ENCODE assay signal across 26 mouse cellular contexts in genomic region chr14:7962626-7963025, GRCm38 (mm10). TPM values are rescaled to one million over a fixed set of nuclear protein-coding genes. Genes with fewer than 3 reads are reported as not detected.
DNase-seq lines count a peak whose midpoint lies in the region; ATAC-seq and TF ChIP-seq lines count a peak whose summit lies in the region.
"Had no signal": no experiment of that assay in that cellular context is flagged by ENCODE, and none has a peak within 500 bp of the region (broad histone marks: within the 10 kb centered on the region; RNA-seq: fewer than 3 reads in every experiment).

No protein-coding gene starts in this region.

- DNase-seq in fat pad, adult 2 months (ENCODE audit: extremely low read depth, low read depth, low spot score): peak; percentile 43
- DNase-seq in gonadal fat pad, adult 2 months (ENCODE audit: low read depth): peak; percentile 52
- no peak for DNase-seq in heart, postnatal 25 days (ENCODE audit: low spot score)
- DNase-seq: adrenal gland, adult 2 months; adrenal gland, postnatal 10 days; adrenal gland, postnatal 36 days; cerebellum, adult 11 months; cerebellum, adult 18-20 months; cerebellum, adult 8-10 months; cerebellum, adult 9-11 months; cerebellum, postnatal 14 days; cerebellum, postnatal 36 days; embryo, embryonic 11 days; forebrain, postnatal 0 days had no signal

- intact Hi-C loops in heart, postnatal 25 days (cut with DNase I): loop anchor here (5.0 kb wide), 1 partner anchor 295 kb away; the partner anchor contains the start of gene Acox2

- H3K27ac ChIP-seq in intestine, embryonic 16.5 days (ENCODE audit: low read length): 0 out of 2 replicates have a peak overlapping the region, but pooled peaks have one; percentile 11
- no peak overlapping the region for H3K27ac ChIP-seq in intestine, postnatal 0 days (ENCODE audit: low read depth, low read length)
- H3K27ac ChIP-seq: embryonic facial prominence, embryonic 13.5 days; embryonic facial prominence, embryonic 15.5 days; forebrain, embryonic 13.5 days; forebrain, embryonic 15.5 days had no signal

- 87% methylated on average over 2 of the region's 2 CpGs for WGBS in intestine, embryonic 16.5 days
- WGBS in intestine, postnatal 0 days: 89% methylated on average over 2 of the region's 2 CpGs

- no peak for TF ChIP-seq CTCF in intestine, postnatal 0 days (IDR thresholded peaks at IDR 0.05; ENCODE audit: low read depth)

- no peak for ATAC-seq in intestine, embryonic 16.5 days
- no peak for ATAC-seq in intestine, postnatal 0 days
- ATAC-seq: forebrain, embryonic 13.5 days; forebrain, embryonic 15.5 days; forebrain, postnatal 0 days had no signal

- H3K36me3 ChIP-seq in intestine, embryonic 16.5 days (ENCODE audit: control insufficient read depth, insufficient read depth, low read length): no peaks in the 10 kb centered on the region
- H3K36me3 ChIP-seq in intestine, postnatal 0 days (ENCODE audit: control insufficient read depth, insufficient read depth): no peaks in the 10 kb centered on the region
- H3K36me3 ChIP-seq: embryonic facial prominence, embryonic 13.5 days; embryonic facial prominence, embryonic 15.5 days; forebrain, embryonic 15.5 days had no signal

- no peak overlapping the region for H3K9ac ChIP-seq in intestine, embryonic 16.5 days (ENCODE audit: low read depth, low read length)
- no peak overlapping the region for H3K9ac ChIP-seq in intestine, postnatal 0 days (ENCODE audit: low read depth, low read length)
- H3K9ac ChIP-seq: embryonic facial prominence, embryonic 13.5 days; embryonic facial prominence, embryonic 15.5 days; forebrain, embryonic 13.5 days; forebrain, embryonic 15.5 days; forebrain, postnatal 0 days had no signal

- H3K4me2 ChIP-seq in intestine, embryonic 16.5 days (ENCODE audit: low read depth, low read length): no peak overlapping the region
- H3K4me2 ChIP-seq in intestine, postnatal 0 days (replicated peaks; ENCODE audit: low read depth): no peak overlapping the region
- H3K4me2 ChIP-seq: embryonic facial prominence, embryonic 13.5 days; embryonic facial prominence, embryonic 15.5 days; forebrain, embryonic 13.5 days; forebrain, embryonic 15.5 days had no signal

- no peak overlapping the region for H3K4me3 ChIP-seq in intestine, embryonic 16.5 days (ENCODE audit: low read length)
- H3K4me3 ChIP-seq in intestine, postnatal 0 days (ENCODE audit: low read depth, low read length): no peak overlapping the region
- H3K4me3 ChIP-seq: embryonic facial prominence, embryonic 13.5 days; embryonic facial prominence, embryonic 15.5 days; erythroblast, embryonic 14.5 days; forebrain, embryonic 13.5 days; forebrain, embryonic 15.5 days had no signal

- no peaks in the 10 kb centered on the region for H3K9me3 ChIP-seq in intestine, embryonic 16.5 days (ENCODE audit: control insufficient read depth, low read length)
- H3K9me3 ChIP-seq in intestine, postnatal 0 days (ENCODE audit: control insufficient read depth): no peaks in the 10 kb centered on the region
- H3K9me3 ChIP-seq: embryonic facial prominence, embryonic 13.5 days; embryonic facial prominence, embryonic 15.5 days; forebrain, embryonic 13.5 days; forebrain, embryonic 15.5 days had no signal

- no peaks in the 10 kb centered on the region for H3K27me3 ChIP-seq in intestine, embryonic 16.5 days (replicated peaks; ENCODE audit: control insufficient read depth, insufficient read depth, low read length)
- H3K27me3 ChIP-seq in intestine, postnatal 0 days (replicated peaks; ENCODE audit: control insufficient read depth, insufficient read depth, low read length): no peaks in the 10 kb centered on the region
- H3K27me3 ChIP-seq: embryonic facial prominence, embryonic 13.5 days; embryonic facial prominence, embryonic 15.5 days; forebrain, embryonic 15.5 days had no signal

- peaks cover 15% of the 10 kb centered on the region; the same call in 1 of the 2 replicates for H3K4me1 ChIP-seq in intestine, embryonic 16.5 days (ENCODE audit: control insufficient read depth, insufficient read depth, low read length)
- no peaks in the 10 kb centered on the region for H3K4me1 ChIP-seq in intestine, postnatal 0 days (replicated peaks; ENCODE audit: control insufficient read depth, insufficient read depth, low read length)
- H3K4me1 ChIP-seq: embryonic facial prominence, embryonic 13.5 days; forebrain, embryonic 15.5 days had no signal

RNA-seq across cellular contexts. Expression of gene Gm45521, which starts 5.5 kb away (rescaled TPM):
- not detected in 2 replicates for polyA plus RNA-seq in intestine, embryonic 16.5 days (2015; fragmentation: Nextera tagmentation; extraction: Ambion mirVana)
- polyA plus RNA-seq in intestine, postnatal 0 days (2015; fragmentation: Nextera tagmentation; extraction: Ambion mirVana): not detected in 2 replicates
- not detected in 2 replicates for polyA plus RNA-seq in gonadal fat pad, adult 2 months (2012; rRNA removed)
- total RNA-seq in heart, postnatal 25 days (2021): not detected
- total RNA-seq: adrenal gland, adult 2 months; adrenal gland, postnatal 10 days; adrenal gland, postnatal 36 days; common myeloid progenitor, adult 5-6 weeks; forebrain, postnatal 0 days; MEL had no signal
- polyA plus RNA-seq: adrenal gland, adult 2 months; C2C12; embryonic facial prominence, embryonic 11.5 days; embryonic facial prominence, embryonic 13.5 days; embryonic facial prominence, embryonic 15.5 days; erythroblast, embryonic 14.5 days; forebrain, embryonic 11.5 days; forebrain, embryonic 13.5 days; forebrain, embryonic 15.5 days; forebrain, postnatal 0 days had no signal

RNA-seq across cellular contexts. Expression of gene Dnase1l3, which starts 31.7 kb away (rescaled TPM):
- polyA plus RNA-seq in intestine, embryonic 16.5 days (2015; fragmentation: Nextera tagmentation; extraction: Ambion mirVana): 1.7 and 1.9 TPM in 2 replicates
- polyA plus RNA-seq in intestine, postnatal 0 days (2015; fragmentation: Nextera tagmentation; extraction: Ambion mirVana): 2.5 and 3.0 TPM in 2 replicates
- polyA plus RNA-seq in gonadal fat pad, adult 2 months (2012; rRNA removed): 1.4 and 2.1 TPM in 2 replicates
- under 1 TPM in 1 of 2 experiments, not detected in 1; 0.06 TPM for total RNA-seq in heart, postnatal 25 days (2021)
- total RNA-seq: common myeloid progenitor, adult 5-6 weeks; forebrain, postnatal 0 days; MEL had no signal
- polyA plus RNA-seq: C2C12; erythroblast, embryonic 14.5 days; forebrain, embryonic 11.5 days had no signal

RNA-seq across cellular contexts. Expression of gene Abhd6, which starts 40.1 kb away (rescaled TPM):
- polyA plus RNA-seq in intestine, embryonic 16.5 days (2015; fragmentation: Nextera tagmentation; extraction: Ambion mirVana): 12.5 and 14.1 TPM in 2 replicates
- 11.3 and 11.8 TPM in 2 replicates for polyA plus RNA-seq in intestine, postnatal 0 days (2015; fragmentation: Nextera tagmentation; extraction: Ambion mirVana)
- 15.3 and 17.2 TPM in 2 replicates for polyA plus RNA-seq in gonadal fat pad, adult 2 months (2012; rRNA removed)
- total RNA-seq in heart, postnatal 25 days (2021): 1 to 10 TPM; 7.3 to 8.1 TPM
- total RNA-seq: MEL had no signal
- polyA plus RNA-seq: erythroblast, embryonic 14.5 days had no signal
